Mouse (Mus musculus) kidney, postnatal 0 days (tissue): Measurements from ENCODE around the gene Cpeb1. TPM values are rescaled to one million over a fixed set of nuclear protein-coding genes. Genes with fewer than 3 reads are reported as not detected.
A peak's percentile ranks its signal among the peaks of the same experiment; 100 is the strongest.

Experiments
- ATAC-seq: fragments of 200-750 bp; cut with Nextera tagmentation; replicated peaks from 2 replicates; pipeline ENCODE4 v1.8.0; 2017; ENCODE audit warnings: low read depth, moderate number of reproducible peaks, moderate TSS enrichment, moderate library complexity; ENCODE audit not compliant: low FRiP score
- DNase-seq: peaks from one replicate; pipeline ENCODE4 v3.0.0-alpha.2; 2016; ENCODE audit warnings: low spot score
- H3K27ac ChIP-seq: fragments of 300-500 bp; sonication (generic); 2 replicates; pipeline ENCODE4 v1.5.1; 2014; ENCODE audit warnings: mild to moderate bottlenecking
- H3K27me3 ChIP-seq: fragments of 300-500 bp; sonication (generic); 2 replicates; pipeline ENCODE4 v1.6.1; 2014; ENCODE audit warnings: low read length, mixed read lengths; ENCODE audit not compliant: insufficient read depth
- H3K36me3 ChIP-seq: fragments of 300-500 bp; sonication (generic); 2 replicates; pipeline ENCODE4 v1.6.1; 2014; ENCODE audit warnings: low read length, mixed read lengths; ENCODE audit not compliant: insufficient read depth
- H3K4me1 ChIP-seq: fragments of 300-500 bp; sonication (generic); replicated peaks from 2 replicates; pipeline ENCODE4 v1.6.1; 2014; ENCODE audit warnings: antibody characterized with exemption, low read length, mixed read lengths; ENCODE audit not compliant: insufficient read depth
- H3K4me2 ChIP-seq: fragments of 300-500 bp; sonication (generic); 2 replicates; pipeline ENCODE4 v1.6.1; 2014; ENCODE audit warnings: mild to moderate bottlenecking, low read length, moderate library complexity, mixed read lengths
- H3K4me3 ChIP-seq: fragments of 300-500 bp; sonication (generic); replicated peaks from 2 replicates; pipeline ENCODE4 v1.5.1; 2014; ENCODE audit warnings: low read depth, low read length
- H3K9ac ChIP-seq: fragments of 300-500 bp; sonication (generic); 2 replicates; pipeline ENCODE4 v1.6.1; 2014; ENCODE audit warnings: low read depth, low read length
- H3K9me3 ChIP-seq: fragments of 300-500 bp; sonication (generic); replicated peaks from 2 replicates; pipeline ENCODE4 v1.6.1; 2016; ENCODE audit warnings: low read length, inconsistent platforms, mixed read lengths
- CTCF ChIP-seq: IDR thresholded peaks from 2 replicates; pipeline ENCODE4 v1.5.1; 2016; ENCODE audit warnings: antibody characterized with exemption, low read depth, mild to moderate bottlenecking, moderate library complexity
- WGBS: fragments of 180-500 bp; shearing (Covaris S2); extraction: QIAGEN DNeasy Blood & Tissue Kit; methylation state at CpG from one replicate; pipeline ENCODE4 v1.1.7; 2014; 5-methylcytosine and 5-hydroxymethylcytosine counted together
- polyA plus RNA-seq: library from polyadenylated mRNA; unstranded; fragments of >200 nt; fragmentation: Nextera tagmentation; extraction: Ambion mirVana; gene quantifications from 2 replicates; pipeline ENCODE4 v1.2.1, GENCODE M21; 2015

Gene Cpeb1
- polyA plus RNA-seq, 1 experiment from 2014 or later = 0.39 TPM

GRCm38 (mm10) chr7:81336432-81336786 is 118.9 kb downstream of the Cpeb1 start:
- Histone ChIP-seq H3K9ac (no peak overlapping the region), H3K4me1 (no peaks in the 10 kb centered on the region), H3K9me3 (no peaks in the 10 kb centered on the region), H3K4me2 (no peak overlapping the region), H3K4me3 (no peak overlapping the region), H3K27me3 (no peaks in the 10 kb centered on the region), H3K27ac (peak overlapping the region; percentile 47), H3K36me3 (peaks cover 33% of the 10 kb centered on the region)
- DNase-seq (peak; percentile 72), ATAC-seq (no peak)
- TF ChIP-seq CTCF = peak; percentile 73
- WGBS = 39% methylated on average over 8 of the region's 8 CpGs

GRCm38 (mm10) chr7:81335705-81336431 is 119.4 kb downstream of the Cpeb1 start:
- H3K27me3 ChIP-seq = no peaks in the 10 kb centered on the region
- no peak for ATAC-seq
- peak; percentile 46 for DNase-seq
- peak overlapping the region; percentile 47 for H3K27ac ChIP-seq
- H3K4me2 ChIP-seq = no peak overlapping the region; the same call in 1 of the 2 replicates
- H3K9ac ChIP-seq = no peak overlapping the region
- H3K9me3 ChIP-seq = no peaks in the 10 kb centered on the region
- no peak overlapping the region for H3K4me3 ChIP-seq
- 64% methylated on average over 18 of the region's 18 CpGs for WGBS
- no peaks in the 10 kb centered on the region for H3K4me1 ChIP-seq
- peaks cover 32% of the 10 kb centered on the region for H3K36me3 ChIP-seq
- TF ChIP-seq CTCF = no peak

DNA sequence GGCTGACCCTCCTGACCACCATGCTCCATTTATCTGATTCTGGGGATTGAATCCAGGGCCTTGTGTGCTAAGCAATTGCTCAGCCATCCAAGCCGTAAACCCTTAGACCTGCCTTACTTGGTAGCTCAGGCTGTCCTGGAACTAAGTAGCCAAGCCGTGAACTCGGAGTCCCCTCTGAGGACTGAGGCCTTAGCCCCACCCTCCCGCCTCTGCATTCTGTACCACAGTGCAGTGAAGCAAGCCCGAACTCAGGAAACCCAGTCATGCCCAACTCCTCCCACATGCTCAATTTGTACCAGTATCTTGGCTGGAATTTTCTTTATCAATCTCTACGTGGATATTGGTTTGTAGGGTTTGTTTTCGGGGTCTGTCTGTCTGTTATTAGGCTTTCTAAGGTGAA is 123.4 kb downstream of the Cpeb1 start:
- no peak overlapping the region for H3K4me2 ChIP-seq
- H3K27me3 ChIP-seq = no peaks in the 10 kb centered on the region
- H3K27ac ChIP-seq = no peak overlapping the region
- H3K9ac ChIP-seq = no peak overlapping the region
- H3K4me1 ChIP-seq = no peaks in the 10 kb centered on the region
- no peaks in the 10 kb centered on the region for H3K9me3 ChIP-seq
- no peak for TF ChIP-seq CTCF
- ATAC-seq = no peak
- H3K4me3 ChIP-seq = no peak overlapping the region
- peaks cover 18% of the 10 kb centered on the region; the same call in 1 of the 2 replicates for H3K36me3 ChIP-seq
- 54% methylated on average over 7 of the region's 7 CpGs for WGBS
- no peak for DNase-seq

- no peak overlapping the region for H3K4me2 ChIP-seq
- H3K36me3 ChIP-seq = 0 out of 2 replicates have a peak, but pooled peaks cover 15% of the 10 kb centered on the region
- no peak overlapping the region for H3K27ac ChIP-seq
- H3K9me3 ChIP-seq = no peaks in the 10 kb centered on the region
- WGBS = 39% methylated on average over 3 of the region's 3 CpGs
- no peak for DNase-seq
- no peak for TF ChIP-seq CTCF
- no peak overlapping the region for H3K4me3 ChIP-seq
- ATAC-seq = no peak
- no peaks in the 10 kb centered on the region for H3K27me3 ChIP-seq
- H3K9ac ChIP-seq = no peak overlapping the region
- no peaks in the 10 kb centered on the region for H3K4me1 ChIP-seq
Observed at GRCm38 (mm10) chr7:81330767-81331166, 124.5 kb downstream of the Cpeb1 start.

- Histone ChIP-seq H3K4me3 (no peak overlapping the region), H3K4me2 (no peak overlapping the region), H3K4me1 (no peaks in the 10 kb centered on the region), H3K9ac (no peak overlapping the region), H3K36me3 (0 out of 2 replicates have a peak, but pooled peaks cover 11% of the 10 kb centered on the region), H3K27me3 (no peaks in the 10 kb centered on the region), H3K27ac (no peak overlapping the region), H3K9me3 (no peaks in the 10 kb centered on the region)
- no peak for DNase-seq
- TF ChIP-seq CTCF = no peak
- ATAC-seq = no peak
- 79% methylated on average over 10 of the region's 10 CpGs for WGBS
Observed at GRCm38 (mm10) chr7:81327661-81328060, 127.6 kb downstream of the Cpeb1 start.

GRCm38 (mm10) chr7:81326859-81327258 is 128.4 kb downstream of the Cpeb1 start:
- 88% methylated on average over 6 of the region's 6 CpGs for WGBS
- DNase-seq (no peak), ATAC-seq (0 out of 2 replicates have a peak, but pooled peaks have one; percentile 40)
- H3K9ac ChIP-seq = no peak overlapping the region
- no peak for TF ChIP-seq CTCF
- H3K36me3 ChIP-seq = 0 out of 2 replicates have a peak, but pooled peaks cover 7% of the 10 kb centered on the region
- no peak overlapping the region for H3K4me2 ChIP-seq
- H3K4me1 ChIP-seq = no peaks in the 10 kb centered on the region
- no peaks in the 10 kb centered on the region for H3K27me3 ChIP-seq
- H3K4me3 ChIP-seq = no peak overlapping the region
- H3K9me3 ChIP-seq = no peaks in the 10 kb centered on the region
- no peak overlapping the region for H3K27ac ChIP-seq
